Mouse (Mus musculus) bone marrow macrophage, adult 2 months (primary cell): ENCODE results near the gene Gsg1.

Experiments
- CTCF ChIP-seq: IDR thresholded peaks from 2 replicates; pipeline ENCODE4 v1.5.1; 2012; ENCODE audit warnings: low read depth, mild to moderate bottlenecking, low read length, moderate library complexity
- POLR2A ChIP-seq: IDR thresholded peaks from 2 replicates; pipeline ENCODE4 v1.6.1; 2012; ENCODE audit warnings: mild to moderate bottlenecking, low read depth, low read length, borderline replicate concordance

DNA sequence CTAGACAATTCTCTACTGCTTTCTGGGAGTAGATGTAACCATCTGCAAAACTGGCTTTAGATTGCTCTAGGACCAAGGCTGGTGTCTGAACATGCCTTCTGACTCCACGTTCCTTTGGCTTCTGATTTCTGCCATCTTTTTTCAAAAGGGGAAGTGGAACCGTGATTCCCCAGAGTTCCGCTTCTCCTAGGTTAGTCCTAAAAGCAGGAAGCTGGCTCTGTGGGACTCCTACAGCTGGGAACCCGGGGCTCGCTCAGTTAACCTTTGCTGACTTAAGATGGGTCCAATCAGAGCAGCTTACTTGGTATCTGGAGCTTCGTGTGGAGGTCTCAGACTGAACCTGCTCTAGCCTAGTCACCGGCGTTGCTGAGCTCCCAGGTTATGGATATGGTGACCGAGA lies 7.0 kb upstream of the Gsg1 start:
- TF ChIP-seq POLR2A = no peak
- no peak for TF ChIP-seq CTCF
